Mouse (Mus musculus) C2C12 (cell line): ENCODE results near the gene Exosc7. TPM values are rescaled to one million over a fixed set of nuclear protein-coding genes. Genes with fewer than 3 reads are reported as not detected.

Experiments used
- H3K27me3 ChIP-seq: one replicate; pipeline ENCODE4 v1.6.1; 2011; ENCODE audit not compliant: control insufficient read depth, insufficient read depth, insufficient read length
- H3K36me3 ChIP-seq: one replicate; pipeline ENCODE4 v1.6.1; 2011; ENCODE audit not compliant: control insufficient read depth, insufficient read depth
- H3K4me3 ChIP-seq: one replicate; pipeline ENCODE4 v1.5.1; 2011; ENCODE audit warnings: mild to moderate bottlenecking, control low read depth; ENCODE audit not compliant: poor library complexity, insufficient read depth, severe bottlenecking
- H3K79me2 ChIP-seq: one replicate; pipeline ENCODE4 v1.6.1; 2011; ENCODE audit not compliant: control insufficient read depth, insufficient read depth
- H3K79me3 ChIP-seq: one replicate; pipeline ENCODE4 v1.6.1; 2011; ENCODE audit warnings: low read depth, control low read depth
- H3ac ChIP-seq: one replicate; pipeline ENCODE3; 2011; ENCODE audit warnings: low read depth; ENCODE audit not compliant: control insufficient read depth, insufficient read length
- CEBPB ChIP-seq: IDR thresholded peaks from one replicate; pipeline ENCODE4 v1.6.1; 2011; ENCODE audit warnings: low read depth, mild to moderate bottlenecking, control low read depth, moderate library complexity
- CTCF ChIP-seq: IDR thresholded peaks from one replicate; pipeline ENCODE4 v1.5.1; 2011; ENCODE audit not compliant: control insufficient read depth, insufficient read depth, insufficient read length
- FOSL1 ChIP-seq: IDR thresholded peaks from one replicate; pipeline ENCODE4 v1.8.0; 2011; ENCODE audit warnings: mild to moderate bottlenecking, low read length; ENCODE audit not compliant: poor library complexity, insufficient read depth, severe bottlenecking
- MAX ChIP-seq: IDR thresholded peaks from one replicate; pipeline ENCODE4 v1.6.1; 2011; ENCODE audit warnings: mild to moderate bottlenecking, control low read depth
- MYOD1 ChIP-seq: IDR thresholded peaks from one replicate; pipeline ENCODE4 v1.6.1; 2011; ENCODE audit warnings: low read depth; ENCODE audit not compliant: control insufficient read depth, insufficient read length
- MYOG ChIP-seq: IDR thresholded peaks from one replicate; pipeline ENCODE4 v1.6.1; 2011; ENCODE audit not compliant: control insufficient read depth, insufficient read length; ENCODE audit errors: extremely low read depth
- USF1 ChIP-seq: IDR thresholded peaks from one replicate; pipeline ENCODE4 v1.6.1; 2011; ENCODE audit warnings: low read depth, mild to moderate bottlenecking, control low read depth, moderate library complexity
- polyA plus RNA-seq: library from polyadenylated mRNA; unstranded; fragments of >200 nt; fragmentation: generic; extraction: Trizol; gene quantifications from one replicate; pipeline ENCODE4 v1.2.1, GENCODE M21; 2012; ENCODE audit warnings: missing spikeins

Exosc7 gene
- polyA plus RNA-seq, 1 experiment, result 60.6 TPM

GRCm38 (mm10) chr9:123157699-123158098 is 44.7 kb downstream of the Exosc7 start:
- Histone ChIP-seq H3K27me3 (no peaks in the 10 kb centered on the region), H3K36me3 (no peaks in the 10 kb centered on the region), H3K79me2 (no peaks in the 10 kb centered on the region), H3K79me3 (no peaks in the 10 kb centered on the region), H3K4me3 (no peak overlapping the region), H3ac (no peak overlapping the region)
- TF ChIP-seq MYOD1 (no peak), CEBPB (no peak), MYOG (no peak), FOSL1 (no peak), USF1 (no peak)

- Histone ChIP-seq H3ac (no peak overlapping the region), H3K79me3 (no peaks in the 10 kb centered on the region), H3K27me3 (no peaks in the 10 kb centered on the region), H3K79me2 (no peaks in the 10 kb centered on the region), H3K4me3 (no peak overlapping the region), H3K36me3 (no peaks in the 10 kb centered on the region)
- TF ChIP-seq CTCF (peak; percentile 20), MAX (no peak)
These were observed 45.3 kb downstream of the Exosc7 start for GRCm38 (mm10) chr9:123158125-123158836.

- H3K79me3 ChIP-seq, result no peaks in the 10 kb centered on the region
- H3K27me3 ChIP-seq, result no peaks in the 10 kb centered on the region
- no peak overlapping the region for H3ac ChIP-seq
- TF ChIP-seq CTCF (peak; percentile 71), CEBPB (no peak)
- H3K36me3 ChIP-seq, result no peaks in the 10 kb centered on the region
- H3K79me2 ChIP-seq, result no peaks in the 10 kb centered on the region
- H3K4me3 ChIP-seq, result no peak overlapping the region
These were observed 46.3 kb downstream of the Exosc7 start for GRCm38 (mm10) chr9:123159330-123159729.

GRCm38 (mm10) chr9:123161792-123162191 is 48.8 kb downstream of the Exosc7 start:
- H3K27me3 ChIP-seq, result no peaks in the 10 kb centered on the region
- TF ChIP-seq MAX (no peak), MYOD1 (no peak), FOSL1 (no peak), MYOG (no peak), CTCF (no peak), CEBPB (no peak), USF1 (no peak)
- H3K79me2 ChIP-seq, result no peaks in the 10 kb centered on the region
- H3K4me3 ChIP-seq, result no peak overlapping the region
- no peak overlapping the region for H3ac ChIP-seq
- H3K36me3 ChIP-seq, result no peaks in the 10 kb centered on the region
- no peaks in the 10 kb centered on the region for H3K79me3 ChIP-seq

- Histone ChIP-seq H3K27me3 (no peaks in the 10 kb centered on the region), H3K36me3 (no peaks in the 10 kb centered on the region), H3ac (no peak overlapping the region), H3K79me2 (no peaks in the 10 kb centered on the region), H3K4me3 (no peak overlapping the region), H3K79me3 (no peaks in the 10 kb centered on the region)
- TF ChIP-seq FOSL1 (no peak), MYOD1 (no peak), USF1 (no peak), MYOG (no peak), CTCF (no peak), MAX (no peak), CEBPB (no peak)
These were observed 50.1 kb downstream of the Exosc7 start for GRCm38 (mm10) chr9:123162985-123163694.

- Histone ChIP-seq H3K36me3 (no peaks in the 10 kb centered on the region), H3K27me3 (no peaks in the 10 kb centered on the region), H3ac (no peak overlapping the region), H3K79me3 (no peaks in the 10 kb centered on the region), H3K79me2 (no peaks in the 10 kb centered on the region), H3K4me3 (no peak overlapping the region)
- TF ChIP-seq FOSL1, result no peak
These were observed 52.9 kb downstream of the Exosc7 start for GRCm38 (mm10) chr9:123165781-123166443.
